Mouse (Mus musculus): Measurements from ENCODE around the gene Fam167b.
A peak's percentile ranks its signal among the peaks of the same experiment; 100 is the strongest.

Gene Fam167b

GRCm38 (mm10) chr4:129608426-129609025 is 30.2 kb upstream of the Fam167b start:
- no peak for DNase-seq (ENCODE audit: low spot score)

GRCm38 (mm10) chr4:129600233-129601158 is 22.1 kb upstream of the Fam167b start, which contains the start of the genes Eif3i and Tmem234:
Gene Eif3i (minus strand): TSS chr4:129600648.
Gene Tmem234 (plus strand): TSS chr4:129600668.
- DNase-seq (ENCODE audit: low spot score): peak; percentile 41

- DNase-seq (ENCODE audit: low spot score): no peak
Observed at GRCm38 (mm10) chr4:129588865-129589264, 10.5 kb upstream of the Fam167b start.

- DNase-seq (ENCODE audit: low spot score): no peak
Observed at GRCm38 (mm10) chr4:129586943-129587342, 8.6 kb upstream of the Fam167b start.

GRCm38 (mm10) chr4:129585773-129586172 is 7.4 kb upstream of the Fam167b start:
- no peak for DNase-seq (ENCODE audit: low spot score)

- peak; percentile 28 for DNase-seq (ENCODE audit: low spot score)
Observed at GRCm38 (mm10) chr4:129584884-129585608, 6.7 kb upstream of the Fam167b start.

- DNase-seq (ENCODE audit: low spot score): no peak
Observed at GRCm38 (mm10) chr4:129584370-129584769, 6.0 kb upstream of the Fam167b start.

GRCm38 (mm10) chr4:129582251-129582650 is 3.9 kb upstream of the Fam167b start:
- no peak for DNase-seq (ENCODE audit: low spot score)

- no peak for DNase-seq (ENCODE audit: low spot score)
Observed at GRCm38 (mm10) chr4:129580347-129580746, 2.0 kb upstream of the Fam167b start.

- DNase-seq (ENCODE audit: low spot score): no peak
Observed at GRCm38 (mm10) chr4:129577688-129578087, 661 bp downstream of the Fam167b start.

GRCm38 (mm10) chr4:129576863-129577491 is 1.4 kb downstream of the Fam167b start:
- DNase-seq (ENCODE audit: low spot score): peak; percentile 33

- no peak for DNase-seq (ENCODE audit: low spot score)
Observed at GRCm38 (mm10) chr4:129575171-129575844, 3.0 kb downstream of the Fam167b start.

- DNase-seq (ENCODE audit: low spot score): no peak
Observed at GRCm38 (mm10) chr4:129573430-129573829, 4.9 kb downstream of the Fam167b start, which contains the start of gene Lck. Gene Lck (minus strand): TSS chr4:129573641.

GRCm38 (mm10) chr4:129573093-129573370 is 5.3 kb downstream of the Fam167b start:
- DNase-seq (ENCODE audit: low spot score): no peak

GRCm38 (mm10) chr4:129572236-129573092 is 5.9 kb downstream of the Fam167b start:
- no peak for DNase-seq (ENCODE audit: low spot score)

- DNase-seq (ENCODE audit: low spot score): no peak
Observed at GRCm38 (mm10) chr4:129571551-129572084, 6.7 kb downstream of the Fam167b start.

GRCm38 (mm10) chr4:129570028-129570427 is 8.3 kb downstream of the Fam167b start:
- DNase-seq (ENCODE audit: low spot score): no peak

GRCm38 (mm10) chr4:129568366-129568765 is 10.0 kb downstream of the Fam167b start:
- no peak for DNase-seq (ENCODE audit: low spot score)

- no peak for DNase-seq (ENCODE audit: low spot score)
Observed at GRCm38 (mm10) chr4:129565139-129565538, 13.2 kb downstream of the Fam167b start.

GRCm38 (mm10) chr4:129563718-129564117 is 14.6 kb downstream of the Fam167b start:
- no peak for DNase-seq (ENCODE audit: low spot score)
